Mouse (Mus musculus): ENCODE measurements at regions not wholly inside any gene's neighbourhood (a gene's known extent, or its start where the extent isn't known, plus 50 kb on each side); places are given as distances from the start of the nearest gene placed in this dataset.

DNA sequence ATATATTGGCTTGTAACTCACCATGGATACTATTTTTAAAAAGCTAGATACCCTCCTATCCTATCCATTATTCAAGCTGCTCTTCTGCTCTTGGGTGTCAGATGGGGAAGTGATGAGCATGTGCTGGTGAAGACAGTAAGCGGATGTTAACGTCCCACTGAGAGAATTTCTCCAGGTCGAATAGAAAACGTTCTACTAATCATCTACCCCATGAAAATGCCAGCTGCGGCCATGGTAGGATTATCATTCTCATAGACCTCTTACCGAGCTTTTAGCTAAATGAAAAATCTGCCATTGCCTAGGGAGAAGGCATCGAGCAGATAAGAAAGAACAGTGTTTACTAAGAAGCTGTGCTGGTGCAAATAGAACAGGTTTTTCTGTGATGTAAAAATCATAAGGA lies 1685.6 kb upstream of the Zeb2 start:
- in situ Hi-C loops (cut with MboI, MseI), result loop anchor here (10.0 kb wide), 1 partner anchor 272 kb away; no protein-coding TSS in a partner anchor

Measured in T-helper 1 cell (primary cell).